ENCODE assay signal across 17 mouse cellular contexts in the genomic region with DNA sequence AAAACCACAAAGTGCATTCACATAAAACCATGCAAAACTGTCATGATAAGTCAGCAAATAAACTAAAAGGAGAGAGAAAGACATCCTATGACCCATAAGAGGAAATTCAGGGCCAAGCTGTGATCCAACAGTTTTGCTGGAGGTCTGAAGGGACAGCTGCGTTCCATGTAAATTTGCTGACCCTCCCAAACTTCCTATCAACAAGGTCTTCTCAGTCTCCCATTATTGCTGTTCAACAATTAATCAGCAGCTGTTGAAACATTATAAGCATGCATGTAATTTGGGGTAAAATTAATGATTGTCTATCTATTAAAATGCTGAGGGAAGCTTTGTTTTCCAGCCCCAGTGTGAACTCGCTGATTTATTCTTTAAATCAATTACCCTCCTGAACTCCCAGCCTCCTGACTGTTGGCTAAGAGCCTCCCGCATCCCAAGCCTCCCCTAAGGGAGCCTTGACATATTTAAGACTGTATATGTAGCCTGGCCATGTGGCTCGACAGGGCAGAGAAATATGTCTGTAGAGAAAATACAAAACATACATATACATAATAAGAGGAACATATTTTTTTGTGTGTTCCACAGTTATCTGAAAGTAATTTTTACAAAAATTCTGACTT.
DNase-seq lines count a peak whose midpoint lies in the region; ATAC-seq and TF ChIP-seq lines count a peak whose summit lies in the region.
"Had no signal": no experiment of that assay in that cellular context is flagged by ENCODE, and none has a peak within 500 bp of the region (broad histone marks: within the 10 kb centered on the region; RNA-seq: fewer than 3 reads in every experiment).

No protein-coding gene starts in this region.

- no peak for DNase-seq in heart, postnatal 0 days (ENCODE audit: low spot score)
- no peak for DNase-seq in heart, adult 2 months
- DNase-seq in neural tube, embryonic 10.5 days (ENCODE audit: extremely low spot score, low spot score) = no peak
- no peak for DNase-seq in layer of hippocampus, postnatal 14 days (ENCODE audit: low spot score in 2 of 2)
- DNase-seq: cerebellum, adult 2 months; gastrocnemius, postnatal 36 days; right cerebral cortex, postnatal 4 days had no signal

- no peaks in the 10 kb centered on the region for H3K79me2 ChIP-seq in heart, adult 2 months (replicated peaks; ENCODE audit: control insufficient read depth, insufficient read depth, low read length)

- H3K36me3 ChIP-seq in heart, postnatal 0 days (replicated peaks; ENCODE audit: control insufficient read depth, insufficient read depth, low read length) = no peaks in the 10 kb centered on the region
- no peaks in the 10 kb centered on the region for H3K36me3 ChIP-seq in heart, adult 2 months (ENCODE audit: control insufficient read depth, insufficient read depth, low read length)
- H3K36me3 ChIP-seq in neural tube, embryonic 12.5 days = no peaks in the 10 kb centered on the region
- H3K36me3 ChIP-seq in kidney, embryonic 16.5 days (ENCODE audit: insufficient read depth, low read length) = no peaks in the 10 kb centered on the region
- H3K36me3 ChIP-seq in neural tube, embryonic 13.5 days = no peaks in the 10 kb centered on the region
- H3K36me3 ChIP-seq in hindbrain, embryonic 16.5 days (ENCODE audit: control insufficient read depth, insufficient read depth, low read length) = no peaks in the 10 kb centered on the region
- H3K36me3 ChIP-seq: liver, embryonic 15.5 days; midbrain, embryonic 12.5 days had no signal

- H3K9ac ChIP-seq in heart, postnatal 0 days (replicated peaks; ENCODE audit: low read depth, low read length) = no peak overlapping the region
- H3K9ac ChIP-seq in heart, adult 2 months (ENCODE audit: low read depth, low read length) = no peak overlapping the region
- H3K9ac ChIP-seq in neural tube, embryonic 12.5 days = no peak overlapping the region
- H3K9ac ChIP-seq in kidney, embryonic 16.5 days (replicated peaks; ENCODE audit: low read length) = no peak overlapping the region
- H3K9ac ChIP-seq in neural tube, embryonic 13.5 days = no peak overlapping the region
- no peak overlapping the region for H3K9ac ChIP-seq in hindbrain, embryonic 16.5 days (ENCODE audit: low read depth, low read length)
- H3K9ac ChIP-seq: liver, embryonic 15.5 days; midbrain, embryonic 12.5 days had no signal

- TF ChIP-seq CTCF in heart, postnatal 0 days (IDR thresholded peaks at IDR 0.05; ENCODE audit: low read depth) = no peak
- no peak for TF ChIP-seq CTCF in heart, adult 2 months (IDR thresholded peaks at IDR 0.05)

- 0 out of 2 replicates have a peak overlapping the region, but pooled peaks have one; percentile 15 for H3K27ac ChIP-seq in heart, postnatal 0 days (ENCODE audit: low read depth)
- no peak overlapping the region for H3K27ac ChIP-seq in heart, adult 2 months
- no peak overlapping the region for H3K27ac ChIP-seq in neural tube, embryonic 12.5 days
- H3K27ac ChIP-seq in kidney, embryonic 16.5 days (ENCODE audit: low read length) = no peak overlapping the region
- H3K27ac ChIP-seq in neural tube, embryonic 13.5 days (replicated peaks) = no peak overlapping the region
- no peak overlapping the region for H3K27ac ChIP-seq in hindbrain, embryonic 16.5 days (ENCODE audit: low read depth, low read length)
- H3K27ac ChIP-seq: hindbrain, postnatal 0 days; liver, embryonic 15.5 days; midbrain, embryonic 12.5 days; stomach, postnatal 0 days had no signal

- TF ChIP-seq EP300 in heart, postnatal 0 days (IDR thresholded peaks at IDR 0.05; ENCODE audit: low read depth) = no peak
- no peak for TF ChIP-seq EP300 in heart, adult 2 months (IDR thresholded peaks at IDR 0.05; ENCODE audit: insufficient read depth, low read depth, low read length)

- peaks cover 3% of the 10 kb centered on the region; the same call in 1 of the 2 replicates for H3K4me1 ChIP-seq in heart, postnatal 0 days (ENCODE audit: control insufficient read depth, insufficient read depth)
- H3K4me1 ChIP-seq in heart, adult 2 months (ENCODE audit: control insufficient read depth, insufficient read depth, low read length) = no peaks in the 10 kb centered on the region; the same call in 1 of the 2 replicates
- H3K4me1 ChIP-seq in neural tube, embryonic 12.5 days = peaks cover 9% of the 10 kb centered on the region
- H3K4me1 ChIP-seq in kidney, embryonic 16.5 days (ENCODE audit: insufficient read depth, low read length) = 0 out of 2 replicates have a peak, but pooled peaks cover 8% of the 10 kb centered on the region
- H3K4me1 ChIP-seq in neural tube, embryonic 13.5 days (replicated peaks) = peaks cover 13% of the 10 kb centered on the region
- no peaks in the 10 kb centered on the region for H3K4me1 ChIP-seq in hindbrain, embryonic 16.5 days (ENCODE audit: control insufficient read depth, insufficient read depth, low read depth, low read length)
- H3K4me1 ChIP-seq: liver, embryonic 15.5 days; midbrain, embryonic 12.5 days had no signal

- no peak overlapping the region for H3K4me2 ChIP-seq in heart, postnatal 0 days (ENCODE audit: low read depth, low read length)
- no peak overlapping the region for H3K4me2 ChIP-seq in neural tube, embryonic 12.5 days (replicated peaks)
- H3K4me2 ChIP-seq in kidney, embryonic 16.5 days (replicated peaks; ENCODE audit: low read depth, low read length) = no peak overlapping the region
- H3K4me2 ChIP-seq in neural tube, embryonic 13.5 days = no peak overlapping the region
- no peak overlapping the region for H3K4me2 ChIP-seq in hindbrain, embryonic 16.5 days (ENCODE audit: low read length)
- H3K4me2 ChIP-seq: liver, embryonic 15.5 days; midbrain, embryonic 12.5 days had no signal

- no peak for TF ChIP-seq POLR2A in heart, adult 2 months (IDR thresholded peaks at IDR 0.05; ENCODE audit: insufficient read depth, low read depth, low read length)

- ATAC-seq in heart, postnatal 0 days (ENCODE audit: insufficient read depth, low read depth) = no peak
- ATAC-seq in neural tube, embryonic 12.5 days (ENCODE audit: low FRiP score, low read depth) = peak; percentile 90
- ATAC-seq in kidney, embryonic 16.5 days (ENCODE audit: low FRiP score, low TSS enrichment) = peak; percentile 94
- ATAC-seq in neural tube, embryonic 13.5 days (ENCODE audit: low read depth) = peak; percentile 69; the same call in 1 of the 2 replicates
- no peak for ATAC-seq in hindbrain, embryonic 16.5 days
- ATAC-seq: forebrain, embryonic 16.5 days; hindbrain, postnatal 0 days; lung, postnatal 0 days had no signal

- intact Hi-C loops in heart, adult 2 months (cut with DNase I) = no loop called here

- H3K4me3 ChIP-seq in heart, postnatal 0 days (ENCODE audit: low read depth, low read length) = no peak overlapping the region
- no peak overlapping the region for H3K4me3 ChIP-seq in heart, adult 2 months
- H3K4me3 ChIP-seq in neural tube, embryonic 12.5 days = no peak overlapping the region
- no peak overlapping the region for H3K4me3 ChIP-seq in kidney, embryonic 16.5 days (ENCODE audit: low read length)
- no peak overlapping the region for H3K4me3 ChIP-seq in neural tube, embryonic 13.5 days
- H3K4me3 ChIP-seq in hindbrain, embryonic 16.5 days (ENCODE audit: low read length) = no peak overlapping the region
- H3K4me3 ChIP-seq: liver, embryonic 15.5 days; midbrain, embryonic 12.5 days had no signal

- 63% methylated on average over 4 of the region's 4 CpGs for WGBS in heart, postnatal 0 days
- 65% methylated on average over 4 of the region's 4 CpGs for WGBS in heart, adult 2 months
- 20% methylated on average over 4 of the region's 4 CpGs for WGBS in neural tube, embryonic 12.5 days
- WGBS in kidney, embryonic 16.5 days = 32% methylated on average over 4 of the region's 4 CpGs
- 11% methylated on average over 4 of the region's 4 CpGs for WGBS in neural tube, embryonic 13.5 days
- WGBS in hindbrain, embryonic 16.5 days = 33% methylated on average over 4 of the region's 4 CpGs

- H3K9me3 ChIP-seq in heart, postnatal 0 days (replicated peaks; ENCODE audit: control insufficient read depth, low read length) = no peaks in the 10 kb centered on the region
- no peaks in the 10 kb centered on the region for H3K9me3 ChIP-seq in neural tube, embryonic 12.5 days
- no peaks in the 10 kb centered on the region for H3K9me3 ChIP-seq in kidney, embryonic 16.5 days (ENCODE audit: low read length)
- H3K9me3 ChIP-seq in neural tube, embryonic 13.5 days = no peaks in the 10 kb centered on the region
- no peaks in the 10 kb centered on the region for H3K9me3 ChIP-seq in hindbrain, embryonic 16.5 days (ENCODE audit: control insufficient read depth, low read length)
- H3K9me3 ChIP-seq: liver, embryonic 15.5 days; midbrain, embryonic 12.5 days had no signal

- no peaks in the 10 kb centered on the region for H3K27me3 ChIP-seq in heart, postnatal 0 days (ENCODE audit: control insufficient read depth, insufficient read depth, low read length)
- H3K27me3 ChIP-seq in heart, adult 2 months (ENCODE audit: control insufficient read depth, insufficient read depth, low read length) = no peaks in the 10 kb centered on the region
- no peaks in the 10 kb centered on the region for H3K27me3 ChIP-seq in neural tube, embryonic 12.5 days (replicated peaks)
- peaks cover 3% of the 10 kb centered on the region; the same call in 1 of the 2 replicates for H3K27me3 ChIP-seq in kidney, embryonic 16.5 days (ENCODE audit: insufficient read depth, low read length)
- no peaks in the 10 kb centered on the region; the same call in 1 of the 2 replicates for H3K27me3 ChIP-seq in neural tube, embryonic 13.5 days
- H3K27me3 ChIP-seq in hindbrain, embryonic 16.5 days (replicated peaks; ENCODE audit: control insufficient read depth, insufficient read depth, low read length) = no peaks in the 10 kb centered on the region
- H3K27me3 ChIP-seq: liver, embryonic 15.5 days; midbrain, embryonic 12.5 days had no signal

Comparison
In these comparisons a context has a peak if more than half of its experiments do, and no peak if none do; other contexts are left out.
1. ATAC-seq: peak in neural tube, embryonic 12.5 days (single experiment), kidney, embryonic 16.5 days (single experiment) and neural tube, embryonic 13.5 days (single experiment); none in heart, postnatal 0 days (single experiment) and hindbrain, embryonic 16.5 days (single experiment).